Mouse (Mus musculus) MEL (cell line): ENCODE results near the gene Abt1.

Experiments
- CHD2 ChIP-seq: IDR thresholded peaks from 2 replicates; pipeline ENCODE4 v1.6.1; 2011; ENCODE audit warnings: low read length, improper control_type of control experiment
- ELF1 ChIP-seq: IDR thresholded peaks from 2 replicates; pipeline ENCODE4 v1.6.1; 2014; ENCODE audit warnings: low read depth, mild to moderate bottlenecking, inconsistent platforms, low read length, improper control_type of control experiment, moderate library complexity
- GATA1 ChIP-seq: IDR thresholded peaks from 2 replicates; pipeline ENCODE4 v1.6.1; 2011; ENCODE audit warnings: low read depth, low read length, improper control_type of control experiment
- JUND ChIP-seq: IDR thresholded peaks from 2 replicates; pipeline ENCODE4 v1.6.1; 2011; ENCODE audit warnings: low read depth, mild to moderate bottlenecking, improper control_type of control experiment, low read length
- MAFK ChIP-seq: IDR thresholded peaks from 2 replicates; pipeline ENCODE4 v1.6.1; 2011; ENCODE audit warnings: low read depth, mild to moderate bottlenecking, low read length, improper control_type of control experiment, borderline replicate concordance
- MXI1 ChIP-seq: IDR thresholded peaks from 2 replicates; pipeline ENCODE4 v1.6.1; 2011; ENCODE audit warnings: mild to moderate bottlenecking, low read depth, low read length, improper control_type of control experiment
- ZC3H11A ChIP-seq: IDR thresholded peaks from 2 replicates; pipeline ENCODE4 v1.6.1; 2012; ENCODE audit warnings: low read depth, mild to moderate bottlenecking, inconsistent platforms, low read length, improper control_type of control experiment
- ZNF384 ChIP-seq: IDR thresholded peaks from 2 replicates; pipeline ENCODE4 v1.6.1; 2012; ENCODE audit warnings: low read depth, mild to moderate bottlenecking, inconsistent platforms, low read length, improper control_type of control experiment

DNA sequence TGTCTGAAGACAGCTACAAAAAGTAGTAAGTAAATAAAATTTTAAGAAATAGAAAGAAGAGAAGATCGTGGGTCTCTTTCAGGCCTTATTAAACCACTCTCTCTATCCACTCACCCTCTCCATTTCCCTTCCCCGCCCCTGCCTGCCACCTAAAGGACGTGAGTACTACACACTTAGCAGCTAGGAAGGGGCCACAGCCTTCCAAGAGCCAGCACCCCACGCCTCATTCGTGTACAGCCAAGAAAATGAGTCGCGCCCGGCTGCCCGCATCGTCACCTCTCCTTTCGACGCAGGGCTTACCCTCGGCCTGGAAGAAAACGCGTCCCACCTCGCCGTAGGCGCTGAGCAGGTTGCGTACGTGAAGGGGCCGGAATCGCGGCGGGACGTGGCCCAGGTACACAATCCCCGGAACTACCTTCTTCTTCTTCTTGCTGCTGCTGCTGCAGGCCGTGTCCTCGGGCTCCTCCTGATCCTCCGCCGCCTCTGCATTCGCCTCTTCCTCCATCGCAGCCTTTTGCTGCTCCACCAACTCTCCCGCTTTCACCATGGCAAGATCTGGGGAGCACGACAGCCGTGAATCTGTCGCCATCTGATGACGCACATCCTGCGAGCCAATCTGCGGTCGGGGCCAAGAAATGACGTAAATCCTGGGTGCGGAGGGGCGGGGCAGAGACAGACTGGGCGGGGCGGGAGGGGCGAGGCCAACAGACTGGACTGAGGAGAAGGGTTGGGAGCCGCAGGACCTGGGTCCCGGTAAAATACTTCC is at the start of gene Abt1:
- TF ChIP-seq GATA1: no peak
- TF ChIP-seq ZNF384: no peak
- no peak for TF ChIP-seq MXI1
- no peak for TF ChIP-seq JUND
- TF ChIP-seq ELF1: no peak
- TF ChIP-seq MAFK: no peak
- TF ChIP-seq ZC3H11A: no peak
- TF ChIP-seq CHD2: no peak
